Mouse (Mus musculus) C2C12 (cell line): ENCODE results near the gene Srsf11. TPM values are rescaled to one million over a fixed set of nuclear protein-coding genes. Genes with fewer than 3 reads are reported as not detected.
A peak's percentile ranks its signal among the peaks of the same experiment; 100 is the strongest.

Experiments used
- H3K27me3 ChIP-seq: one replicate; pipeline ENCODE4 v1.6.1; 2011; ENCODE audit not compliant: control insufficient read depth, insufficient read depth, insufficient read length
- H3K36me3 ChIP-seq: one replicate; pipeline ENCODE4 v1.6.1; 2011; ENCODE audit not compliant: control insufficient read depth, insufficient read depth
- H3K4me3 ChIP-seq: one replicate; pipeline ENCODE4 v1.5.1; 2011; ENCODE audit warnings: mild to moderate bottlenecking, control low read depth; ENCODE audit not compliant: poor library complexity, insufficient read depth, severe bottlenecking
- H3K79me2 ChIP-seq: one replicate; pipeline ENCODE4 v1.6.1; 2011; ENCODE audit not compliant: control insufficient read depth, insufficient read depth
- H3K79me3 ChIP-seq: one replicate; pipeline ENCODE4 v1.6.1; 2011; ENCODE audit warnings: low read depth, control low read depth
- H3ac ChIP-seq: one replicate; pipeline ENCODE3; 2011; ENCODE audit warnings: low read depth; ENCODE audit not compliant: control insufficient read depth, insufficient read length
- CEBPB ChIP-seq: IDR thresholded peaks from one replicate; pipeline ENCODE4 v1.6.1; 2011; ENCODE audit warnings: low read depth, mild to moderate bottlenecking, control low read depth, moderate library complexity
- CTCF ChIP-seq: IDR thresholded peaks from one replicate; pipeline ENCODE4 v1.5.1; 2011; ENCODE audit not compliant: control insufficient read depth, insufficient read depth, insufficient read length
- FOSL1 ChIP-seq: IDR thresholded peaks from one replicate; pipeline ENCODE4 v1.8.0; 2011; ENCODE audit warnings: mild to moderate bottlenecking, low read length; ENCODE audit not compliant: poor library complexity, insufficient read depth, severe bottlenecking
- MAX ChIP-seq: IDR thresholded peaks from one replicate; pipeline ENCODE4 v1.6.1; 2011; ENCODE audit warnings: mild to moderate bottlenecking, control low read depth
- MYOD1 ChIP-seq: IDR thresholded peaks from one replicate; pipeline ENCODE4 v1.6.1; 2011; ENCODE audit warnings: low read depth; ENCODE audit not compliant: control insufficient read depth, insufficient read length
- MYOG ChIP-seq: IDR thresholded peaks from one replicate; pipeline ENCODE4 v1.6.1; 2011; ENCODE audit not compliant: control insufficient read depth, insufficient read length; ENCODE audit errors: extremely low read depth
- USF1 ChIP-seq: IDR thresholded peaks from one replicate; pipeline ENCODE4 v1.6.1; 2011; ENCODE audit warnings: low read depth, mild to moderate bottlenecking, control low read depth, moderate library complexity
- polyA plus RNA-seq: library from polyadenylated mRNA; unstranded; fragments of >200 nt; fragmentation: generic; extraction: Trizol; gene quantifications from one replicate; pipeline ENCODE4 v1.2.1, GENCODE M21; 2012; ENCODE audit warnings: missing spikeins

Srsf11 gene
- polyA plus RNA-seq, 1 experiment = 50.8 TPM

DNA sequence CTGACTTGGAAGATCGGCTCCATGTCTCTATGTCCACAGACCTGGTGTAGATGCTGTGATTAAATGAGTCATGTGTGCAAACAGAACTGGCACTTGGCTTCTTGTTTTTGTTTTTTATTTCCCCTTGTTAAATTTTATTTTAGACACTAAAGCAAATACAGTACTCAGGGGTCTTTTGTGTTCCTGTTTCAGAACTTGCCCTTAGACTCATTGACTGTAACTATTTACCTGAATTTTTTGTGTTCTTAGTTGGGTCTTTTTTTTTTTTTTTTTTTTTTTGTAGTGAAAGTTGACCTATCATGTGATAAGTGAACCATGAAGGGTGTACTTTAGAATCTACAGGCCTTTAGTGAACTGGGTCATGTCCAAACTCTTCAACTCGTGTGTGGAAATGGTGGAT is 4.3 kb upstream of the Srsf11 start:
- Histone ChIP-seq H3ac (no peak overlapping the region), H3K79me3 (peaks cover 53% of the 10 kb centered on the region), H3K36me3 (no peaks in the 10 kb centered on the region), H3K79me2 (peaks cover 76% of the 10 kb centered on the region), H3K4me3 (no peak overlapping the region), H3K27me3 (no peaks in the 10 kb centered on the region)
- TF ChIP-seq MYOG (no peak), CEBPB (no peak), MAX (no peak), MYOD1 (no peak), CTCF (no peak), USF1 (no peak), FOSL1 (no peak)

- H3K27me3 ChIP-seq = no peaks in the 10 kb centered on the region
- no peak overlapping the region for H3ac ChIP-seq
- peaks cover 79% of the 10 kb centered on the region for H3K79me3 ChIP-seq
- H3K4me3 ChIP-seq = no peak overlapping the region
- TF ChIP-seq MAX (no peak), USF1 (no peak), MYOD1 (no peak), FOSL1 (no peak), MYOG (no peak), CTCF (no peak), CEBPB (no peak)
- H3K36me3 ChIP-seq = peaks cover 10% of the 10 kb centered on the region
- H3K79me2 ChIP-seq = peaks cover 97% of the 10 kb centered on the region
Observed at GRCm38 (mm10) chr3:158038106-158038505, 1.7 kb upstream of the Srsf11 start.

DNA sequence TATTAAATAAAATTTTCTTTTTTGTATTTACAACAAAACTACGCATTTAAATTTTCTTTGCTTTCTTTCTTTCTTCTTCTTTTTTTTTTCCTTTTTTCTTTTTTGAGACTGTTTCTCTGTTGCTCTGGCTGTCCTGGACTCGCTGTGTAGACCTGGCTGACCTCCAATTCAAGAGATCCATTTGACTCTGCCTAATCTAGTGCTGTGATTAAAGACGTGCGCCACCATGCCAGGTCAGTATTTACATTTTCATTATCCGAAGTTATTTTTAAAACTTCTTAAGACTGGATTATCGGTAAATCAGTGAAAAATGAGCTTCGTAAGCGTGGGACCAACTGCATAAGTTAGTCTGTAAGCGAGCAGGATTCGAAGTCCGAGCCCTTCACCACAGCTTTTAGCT is 573 bp downstream of the Srsf11 start:
- Histone ChIP-seq H3K4me3 (peak overlapping the region; percentile 86), H3K79me3 (peaks cover 92% of the 10 kb centered on the region), H3K36me3 (peaks cover 10% of the 10 kb centered on the region), H3ac (peak overlapping the region; percentile 88), H3K79me2 (peaks cover 100% of the 10 kb centered on the region), H3K27me3 (no peaks in the 10 kb centered on the region)
- TF ChIP-seq CTCF = no peak
- no peak for TF ChIP-seq CEBPB
- no peak for TF ChIP-seq FOSL1
- TF ChIP-seq USF1 = no peak
- TF ChIP-seq MYOG = no peak
- no peak for TF ChIP-seq MYOD1
- no peak for TF ChIP-seq MAX

GRCm38 (mm10) chr3:158032106-158032505 is 4.3 kb downstream of the Srsf11 start:
- H3K36me3 ChIP-seq = peaks cover 35% of the 10 kb centered on the region
- H3K79me2 ChIP-seq = peaks cover 100% of the 10 kb centered on the region
- H3K27me3 ChIP-seq = no peaks in the 10 kb centered on the region
- H3ac ChIP-seq = peak overlapping the region; percentile 24
- peak overlapping the region; percentile 71 for H3K4me3 ChIP-seq
- H3K79me3 ChIP-seq = peaks cover 93% of the 10 kb centered on the region
- TF ChIP-seq FOSL1 = no peak

GRCm38 (mm10) chr3:158031371-158031925 is 5.0 kb downstream of the Srsf11 start:
- H3K79me3 ChIP-seq = peaks cover 94% of the 10 kb centered on the region
- TF ChIP-seq CTCF (no peak), FOSL1 (no peak), USF1 (no peak), MYOD1 (no peak), MYOG (no peak), MAX (no peak), CEBPB (no peak)
- H3ac ChIP-seq = peak overlapping the region; percentile 99
- no peaks in the 10 kb centered on the region for H3K27me3 ChIP-seq
- peaks cover 100% of the 10 kb centered on the region for H3K79me2 ChIP-seq
- H3K36me3 ChIP-seq = peaks cover 42% of the 10 kb centered on the region
- H3K4me3 ChIP-seq = peak overlapping the region; percentile 71

- H3K36me3 ChIP-seq = peaks cover 75% of the 10 kb centered on the region
- H3K79me3 ChIP-seq = no peaks in the 10 kb centered on the region
- H3ac ChIP-seq = no peak overlapping the region
- no peaks in the 10 kb centered on the region for H3K79me2 ChIP-seq
- TF ChIP-seq FOSL1 = no peak
- no peak for TF ChIP-seq CTCF
- TF ChIP-seq USF1 = no peak
- no peak for TF ChIP-seq MAX
- no peaks in the 10 kb centered on the region for H3K27me3 ChIP-seq
- no peak overlapping the region for H3K4me3 ChIP-seq
Observed at GRCm38 (mm10) chr3:158009762-158010320, 26.6 kb downstream of the Srsf11 start.
